Comparison of ENCODE assay signal across 9 mouse cellular contexts in genomic region chr2:128713548-128714003, GRCm38 (mm10). TPM values are rescaled to one million over a fixed set of nuclear protein-coding genes. Genes with fewer than 3 reads are reported as not detected.
A peak's percentile ranks its signal among the peaks of the same experiment; 100 is the strongest.
DNase-seq lines count a peak whose midpoint lies in the region; ATAC-seq and TF ChIP-seq lines count a peak whose summit lies in the region.
"Had no signal": no experiment of that assay in that cellular context is flagged by ENCODE, and none has a peak within 500 bp of the region (broad histone marks: within the 10 kb centered on the region; RNA-seq: fewer than 3 reads in every experiment).

No protein-coding gene starts in this region.

- no peak for ATAC-seq in forebrain, embryonic 11.5 days (replicated peaks; ENCODE audit: low FRiP score)
- no peak for ATAC-seq in forebrain, embryonic 16.5 days
- no peak for ATAC-seq in midbrain, postnatal 0 days (ENCODE audit: low FRiP score)
- no peak for ATAC-seq in activated CD4-positive, CD25-positive, alpha-beta regulatory T cell, adult 4 months

- H3K9me3 ChIP-seq in forebrain, embryonic 11.5 days (ENCODE audit: control insufficient read depth, low read length), result no peaks in the 10 kb centered on the region
- no peaks in the 10 kb centered on the region for H3K9me3 ChIP-seq in forebrain, embryonic 16.5 days (ENCODE audit: control insufficient read depth, low read length)
- no peaks in the 10 kb centered on the region for H3K9me3 ChIP-seq in midbrain, postnatal 0 days (ENCODE audit: low read length)
- H3K9me3 ChIP-seq: midbrain, embryonic 12.5 days had no signal

- no peaks in the 10 kb centered on the region for H3K27me3 ChIP-seq in forebrain, embryonic 11.5 days (ENCODE audit: control insufficient read depth, insufficient read depth, low read length)
- H3K27me3 ChIP-seq in forebrain, embryonic 16.5 days (replicated peaks; ENCODE audit: control insufficient read depth, insufficient read depth, low read length), result no peaks in the 10 kb centered on the region
- H3K27me3 ChIP-seq in midbrain, postnatal 0 days (ENCODE audit: insufficient read depth, low read length), result no peaks in the 10 kb centered on the region
- H3K27me3 ChIP-seq: midbrain, embryonic 12.5 days had no signal

- H3K27ac ChIP-seq in forebrain, embryonic 11.5 days (ENCODE audit: low read depth, low read length), result 0 out of 2 replicates have a peak overlapping the region, but pooled peaks have one; percentile 31
- H3K27ac ChIP-seq in forebrain, embryonic 16.5 days (ENCODE audit: low read length), result no peak overlapping the region
- H3K27ac ChIP-seq in midbrain, postnatal 0 days (ENCODE audit: low read depth, low read length), result no peak overlapping the region
- H3K27ac ChIP-seq: midbrain, embryonic 12.5 days had no signal

- H3K9ac ChIP-seq in forebrain, embryonic 11.5 days (ENCODE audit: low read length), result no peak overlapping the region
- H3K9ac ChIP-seq in forebrain, embryonic 16.5 days (replicated peaks; ENCODE audit: low read depth, low read length), result no peak overlapping the region
- no peak overlapping the region for H3K9ac ChIP-seq in midbrain, postnatal 0 days (replicated peaks; ENCODE audit: low read length, poor library complexity, severe bottlenecking)
- H3K9ac ChIP-seq: midbrain, embryonic 12.5 days had no signal

- no peaks in the 10 kb centered on the region; the same call in none of the 2 replicates for H3K4me1 ChIP-seq in forebrain, embryonic 11.5 days (replicated peaks; ENCODE audit: control insufficient read depth, insufficient read depth, low read length)
- peaks cover 7% of the 10 kb centered on the region; the same call in 1 of the 2 replicates for H3K4me1 ChIP-seq in forebrain, embryonic 16.5 days (replicated peaks; ENCODE audit: control insufficient read depth, insufficient read depth, low read length)
- H3K4me1 ChIP-seq in midbrain, postnatal 0 days (ENCODE audit: insufficient read depth, low read length), result no peaks in the 10 kb centered on the region

- no peak overlapping the region for H3K4me2 ChIP-seq in forebrain, embryonic 11.5 days (ENCODE audit: low read depth, low read length, severe bottlenecking)
- no peak overlapping the region for H3K4me2 ChIP-seq in forebrain, embryonic 16.5 days (ENCODE audit: low read length)
- no peak overlapping the region for H3K4me2 ChIP-seq in midbrain, postnatal 0 days (ENCODE audit: low read depth, low read length, poor library complexity, severe bottlenecking)
- H3K4me2 ChIP-seq: midbrain, embryonic 12.5 days had no signal

- H3K4me3 ChIP-seq in forebrain, embryonic 11.5 days (ENCODE audit: low read depth, low read length), result no peak overlapping the region
- no peak overlapping the region for H3K4me3 ChIP-seq in forebrain, embryonic 16.5 days (replicated peaks; ENCODE audit: low read length)
- no peak overlapping the region for H3K4me3 ChIP-seq in midbrain, postnatal 0 days (ENCODE audit: low read depth, low read length)
- H3K4me3 ChIP-seq: midbrain, embryonic 12.5 days had no signal

- WGBS in forebrain, embryonic 11.5 days, result 59% methylated on average over 5 of the region's 5 CpGs
- 46% methylated on average over 5 of the region's 5 CpGs for WGBS in forebrain, embryonic 16.5 days
- WGBS in midbrain, postnatal 0 days, result 70% methylated on average over 5 of the region's 5 CpGs

- peak; percentile 68 for DNase-seq in forebrain, embryonic 11.5 days (ENCODE audit: low spot score)
- DNase-seq in urinary bladder, postnatal 14 days (ENCODE audit: low spot score), result peak; percentile 22
- no peak for DNase-seq in urinary bladder, adult 2 months (ENCODE audit: low spot score)
- peak; percentile 84 for DNase-seq in kidney, postnatal 14 days
- DNase-seq in midbrain, postnatal 0 days (ENCODE audit: low spot score), result peak; percentile 48
- DNase-seq in frontal cortex, postnatal 25 days (ENCODE audit: low spot score in 2 of 2), result no peak

- no peaks in the 10 kb centered on the region for H3K36me3 ChIP-seq in forebrain, embryonic 11.5 days (ENCODE audit: control insufficient read depth, insufficient read depth, low read length)
- H3K36me3 ChIP-seq in forebrain, embryonic 16.5 days (ENCODE audit: control insufficient read depth, insufficient read depth), result no peaks in the 10 kb centered on the region
- no peaks in the 10 kb centered on the region for H3K36me3 ChIP-seq in midbrain, postnatal 0 days (ENCODE audit: insufficient read depth, low read length)
- H3K36me3 ChIP-seq: midbrain, embryonic 12.5 days had no signal

- no peak for TF ChIP-seq CTCF in midbrain, postnatal 0 days (IDR thresholded peaks at IDR 0.05)

RNA-seq across cellular contexts. Expression of gene Mertk, which starts 14.8 kb away (rescaled TPM):
- polyA plus RNA-seq in forebrain, embryonic 11.5 days (2014; fragmentation: Nextera tagmentation; extraction: Ambion mirVana), result 4.4 and 4.5 TPM in 2 replicates
- polyA plus RNA-seq in forebrain, embryonic 16.5 days (2015; fragmentation: Nextera tagmentation; extraction: Ambion mirVana), result 0.73 and 1.2 TPM in 2 replicates
- 6.8 and 10.0 TPM in 2 replicates for polyA plus RNA-seq in urinary bladder, adult 2 months (2012; rRNA removed)
- total RNA-seq in midbrain, postnatal 0 days (2014; rRNA removed), result 6.2 and 7.7 TPM in 2 replicates
- 2.0 and 2.6 TPM in 2 replicates for polyA plus RNA-seq in midbrain, postnatal 0 days (2015; fragmentation: Nextera tagmentation; extraction: Ambion mirVana)
- not detected for polyA plus RNA-seq in activated CD4-positive, CD25-positive, alpha-beta regulatory T cell, adult 4 months (2017; shearing (Covaris generic))

RNA-seq across cellular contexts. Expression of gene Anapc1, which starts 26.4 kb away (rescaled TPM):
- polyA plus RNA-seq in forebrain, embryonic 11.5 days (2014; fragmentation: Nextera tagmentation; extraction: Ambion mirVana), result 104 and 120 TPM in 2 replicates
- 59.5 and 62.2 TPM in 2 replicates for polyA plus RNA-seq in forebrain, embryonic 16.5 days (2015; fragmentation: Nextera tagmentation; extraction: Ambion mirVana)
- polyA plus RNA-seq in urinary bladder, adult 2 months (2012; rRNA removed), result 40.3 and 45.9 TPM in 2 replicates
- 65.2 and 81.1 TPM in 2 replicates for total RNA-seq in midbrain, postnatal 0 days (2014; rRNA removed)
- 22.1 and 25.3 TPM in 2 replicates for polyA plus RNA-seq in midbrain, postnatal 0 days (2015; fragmentation: Nextera tagmentation; extraction: Ambion mirVana)
- 10 to 100 TPM; 31.4 to 40.6 TPM for polyA plus RNA-seq in activated CD4-positive, CD25-positive, alpha-beta regulatory T cell, adult 4 months (2017; shearing (Covaris generic))

Comparison
In these comparisons a context has a peak if more than half of its experiments do, and no peak if none do; other contexts are left out.
1. DNase-seq: peak in forebrain, embryonic 11.5 days (single experiment), urinary bladder, postnatal 14 days (single experiment), kidney, postnatal 14 days (single experiment) and midbrain, postnatal 0 days (single experiment); none in urinary bladder, adult 2 months (single experiment) and frontal cortex, postnatal 25 days (0 of 2).